Mouse (Mus musculus) kidney, embryonic 14.5 days (tissue): Measurements from ENCODE around the gene Atxn1. TPM values are rescaled to one million over a fixed set of nuclear protein-coding genes. Genes with fewer than 3 reads are reported as not detected.

ENCODE experiments used
- ATAC-seq: fragments of 200-750 bp; cut with Nextera tagmentation; 2 replicates; pipeline ENCODE4 v1.8.0; 2017; ENCODE audit warnings: moderate number of reproducible peaks, mild to moderate bottlenecking, moderate TSS enrichment, moderate library complexity; ENCODE audit not compliant: low FRiP score, low TSS enrichment
- H3K27ac ChIP-seq: fragments of 300-500 bp; sonication (generic); 2 replicates; pipeline ENCODE4 v1.5.1; 2014; ENCODE audit warnings: low read depth, mild to moderate bottlenecking, low read length, moderate library complexity, mixed read lengths
- H3K27me3 ChIP-seq: fragments of 300-500 bp; sonication (generic); 2 replicates; pipeline ENCODE4 v1.6.1; 2014; ENCODE audit warnings: mild to moderate bottlenecking, low read length; ENCODE audit not compliant: control insufficient read depth, insufficient read depth
- H3K36me3 ChIP-seq: fragments of 300-500 bp; sonication (generic); 2 replicates; pipeline ENCODE4 v1.6.1; 2014; ENCODE audit warnings: low read length, mixed read lengths; ENCODE audit not compliant: control insufficient read depth, insufficient read depth
- H3K4me1 ChIP-seq: fragments of 300-500 bp; sonication (generic); 2 replicates; pipeline ENCODE4 v1.6.1; 2014; ENCODE audit warnings: low read length, mixed read lengths; ENCODE audit not compliant: control insufficient read depth, insufficient read depth
- H3K4me2 ChIP-seq: fragments of 300-500 bp; sonication (generic); replicated peaks from 2 replicates; pipeline ENCODE4 v1.6.1; 2014; ENCODE audit warnings: low read depth, mild to moderate bottlenecking, low read length
- H3K4me3 ChIP-seq: fragments of 300-500 bp; sonication (generic); 2 replicates; pipeline ENCODE4 v1.5.1; 2014; ENCODE audit warnings: mild to moderate bottlenecking, low read length
- H3K9ac ChIP-seq: fragments of 300-500 bp; sonication (generic); 2 replicates; pipeline ENCODE4 v1.6.1; 2014; ENCODE audit warnings: low read depth, mild to moderate bottlenecking, low read length, moderate library complexity
- H3K9me3 ChIP-seq: fragments of 300-500 bp; sonication (generic); 2 replicates; pipeline ENCODE4 v1.6.1; 2016; ENCODE audit warnings: low read length; ENCODE audit not compliant: control insufficient read depth
- WGBS: fragments of 180-500 bp; shearing (Covaris S2); extraction: QIAGEN DNeasy Blood & Tissue Kit; methylation state at CpG from one replicate; pipeline ENCODE4 v1.1.7; 2014; 5-methylcytosine and 5-hydroxymethylcytosine counted together
- polyA plus RNA-seq: library from polyadenylated mRNA; unstranded; fragments of >200 nt; fragmentation: Nextera tagmentation; extraction: Ambion mirVana; gene quantifications from 2 replicates; pipeline ENCODE4 v1.2.1, GENCODE M21; 2014

The Atxn1 gene
- polyA plus RNA-seq, 1 experiment from 2014 or later, result 4.0 TPM

DNA sequence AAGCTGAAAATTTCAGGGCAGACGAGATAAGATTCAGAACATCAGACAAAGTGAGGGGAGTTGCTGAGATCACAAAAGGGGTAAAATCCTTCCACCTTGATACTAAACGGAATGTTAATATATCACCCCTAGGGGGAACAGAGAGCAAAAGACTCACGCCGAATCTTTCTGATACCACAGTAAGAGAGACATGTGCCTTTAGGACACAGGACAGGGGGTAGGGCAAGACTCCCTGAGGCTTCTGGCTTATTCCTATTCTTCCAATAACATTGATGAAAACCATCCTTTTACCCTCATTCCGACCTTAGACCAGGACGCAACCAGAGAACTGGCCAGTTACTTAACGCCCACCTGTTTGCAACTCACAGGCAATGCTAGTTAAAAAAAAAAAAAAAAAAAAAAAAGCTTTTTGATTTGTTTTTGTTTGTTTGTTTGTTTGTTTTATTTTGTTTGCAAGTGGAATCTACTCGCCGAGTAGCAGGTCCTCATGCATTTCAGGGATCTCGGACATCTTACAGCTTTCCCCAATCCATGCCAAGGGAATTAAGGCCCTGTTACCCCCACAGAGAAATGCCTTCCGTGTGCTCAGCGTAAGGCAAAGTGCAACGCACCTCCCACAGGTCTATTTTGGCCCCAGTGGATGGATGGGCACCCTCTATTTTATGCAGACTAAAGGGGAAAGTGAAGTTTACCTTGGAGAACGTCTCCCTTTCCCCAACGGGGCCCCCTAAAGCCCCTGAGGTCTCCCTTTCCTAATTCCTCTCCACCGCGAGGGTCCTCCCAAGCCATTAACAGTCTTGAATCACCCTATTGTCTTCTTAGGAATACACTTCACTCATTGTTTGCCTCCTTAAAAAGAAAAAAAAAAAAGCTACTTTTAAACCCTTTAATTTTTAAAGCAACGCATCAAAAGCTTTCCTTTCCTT is 157.9 kb downstream of the Atxn1 start:
- WGBS, result 63% methylated on average over 18 of the region's 18 CpGs
- no peak for ATAC-seq
- H3K4me1 ChIP-seq, result peaks cover 14% of the 10 kb centered on the region

DNA sequence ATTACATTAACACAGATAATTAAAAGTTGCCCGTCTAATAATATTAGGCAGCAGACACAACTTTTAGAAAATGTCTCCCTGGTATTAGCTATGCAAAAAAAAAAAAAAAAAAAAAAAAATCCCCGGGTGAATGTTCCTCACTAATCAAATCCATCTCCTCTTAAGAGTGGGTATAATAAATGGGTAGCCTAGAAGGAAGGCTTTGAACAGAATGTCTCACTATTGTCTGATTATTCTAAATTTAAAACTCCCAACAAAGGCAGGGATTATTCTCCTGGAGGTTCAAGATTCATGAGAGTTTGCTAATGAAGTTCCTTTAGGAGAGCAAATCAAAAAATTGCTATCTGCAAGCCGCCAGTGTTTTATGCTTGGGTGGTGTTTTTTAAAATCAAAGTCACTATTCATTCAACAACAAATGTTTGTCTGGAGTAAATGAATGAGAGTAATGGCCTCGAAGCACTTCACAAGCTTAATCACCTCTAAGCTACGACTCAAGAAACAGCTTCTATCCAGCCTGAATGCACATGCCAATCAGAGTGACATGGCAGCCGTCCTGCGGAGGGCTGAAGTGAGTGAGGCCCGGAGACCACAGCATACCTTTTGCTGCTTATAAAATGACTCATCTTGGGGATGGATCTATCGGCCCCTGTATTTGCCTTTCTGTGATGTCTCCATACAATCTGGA is 158.8 kb downstream of the Atxn1 start:
- Histone ChIP-seq H3K4me2 (no peak overlapping the region), H3K9me3 (no peaks in the 10 kb centered on the region), H3K27ac (no peak overlapping the region), H3K4me3 (no peak overlapping the region), H3K9ac (no peak overlapping the region), H3K4me1 (peaks cover 14% of the 10 kb centered on the region), H3K36me3 (no peaks in the 10 kb centered on the region), H3K27me3 (no peaks in the 10 kb centered on the region)
- 62% methylated on average over 9 of the region's 9 CpGs for WGBS
- no peak for ATAC-seq

More for the DNA sequence above, 157.9 kb downstream of the Atxn1 start:
- H3K27ac ChIP-seq, result no peak overlapping the region
- H3K27me3 ChIP-seq, result no peaks in the 10 kb centered on the region
- no peak overlapping the region for H3K4me2 ChIP-seq
- H3K9me3 ChIP-seq, result no peaks in the 10 kb centered on the region
- H3K4me3 ChIP-seq, result no peak overlapping the region
- H3K9ac ChIP-seq, result no peak overlapping the region
- no peaks in the 10 kb centered on the region for H3K36me3 ChIP-seq

- Histone ChIP-seq H3K27me3 (no peaks in the 10 kb centered on the region), H3K4me3 (no peak overlapping the region), H3K27ac (no peak overlapping the region), H3K9me3 (no peaks in the 10 kb centered on the region), H3K36me3 (no peaks in the 10 kb centered on the region), H3K4me1 (no peaks in the 10 kb centered on the region), H3K9ac (no peak overlapping the region), H3K4me2 (no peak overlapping the region)
- WGBS, result 94% methylated on average over 15 of the region's 15 CpGs
- no peak for ATAC-seq
These were observed 162.0 kb downstream of the Atxn1 start for GRCm38 (mm10) chr13:45802620-45803410.

- peaks cover 5% of the 10 kb centered on the region; the same call in 1 of the 2 replicates for H3K36me3 ChIP-seq
- ATAC-seq, result no peak
- no peak overlapping the region for H3K4me2 ChIP-seq
- no peak overlapping the region for H3K27ac ChIP-seq
- no peaks in the 10 kb centered on the region for H3K27me3 ChIP-seq
- H3K4me1 ChIP-seq, result no peaks in the 10 kb centered on the region
- no peak overlapping the region for H3K4me3 ChIP-seq
- whole genome bisulfite sequencing, result 80% methylated on average over 4 of the region's 4 CpGs
- H3K9me3 ChIP-seq, result no peaks in the 10 kb centered on the region
- H3K9ac ChIP-seq, result no peak overlapping the region
These were observed 166.6 kb downstream of the Atxn1 start for GRCm38 (mm10) chr13:45798248-45798647.

DNA sequence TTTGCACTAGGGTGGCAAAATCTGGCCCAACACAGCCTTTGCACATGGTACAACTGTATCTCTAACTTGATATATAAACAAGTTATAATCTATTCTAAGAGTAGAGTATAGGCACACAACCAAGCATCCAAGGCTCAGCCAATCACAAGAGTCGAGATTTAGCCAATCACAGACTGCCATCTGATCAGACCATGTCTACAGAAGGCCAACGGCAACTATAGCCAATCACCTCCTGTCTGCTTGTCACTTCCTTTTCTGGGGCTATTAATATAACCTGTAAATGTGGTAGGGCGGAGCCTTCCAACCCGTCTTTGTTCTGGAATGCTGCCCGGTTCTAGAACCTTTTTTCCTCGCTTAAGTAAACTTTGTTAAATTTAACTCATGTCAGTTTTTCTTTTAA is 167.1 kb downstream of the Atxn1 start:
- Histone ChIP-seq H3K4me2 (no peak overlapping the region), H3K36me3 (peaks cover 5% of the 10 kb centered on the region; the same call in 1 of the 2 replicates), H3K9ac (no peak overlapping the region), H3K9me3 (no peaks in the 10 kb centered on the region), H3K27ac (no peak overlapping the region), H3K27me3 (no peaks in the 10 kb centered on the region), H3K4me3 (no peak overlapping the region), H3K4me1 (no peaks in the 10 kb centered on the region)
- 82% methylated on average over 6 of the region's 6 CpGs for WGBS
- no peak for ATAC-seq

DNA sequence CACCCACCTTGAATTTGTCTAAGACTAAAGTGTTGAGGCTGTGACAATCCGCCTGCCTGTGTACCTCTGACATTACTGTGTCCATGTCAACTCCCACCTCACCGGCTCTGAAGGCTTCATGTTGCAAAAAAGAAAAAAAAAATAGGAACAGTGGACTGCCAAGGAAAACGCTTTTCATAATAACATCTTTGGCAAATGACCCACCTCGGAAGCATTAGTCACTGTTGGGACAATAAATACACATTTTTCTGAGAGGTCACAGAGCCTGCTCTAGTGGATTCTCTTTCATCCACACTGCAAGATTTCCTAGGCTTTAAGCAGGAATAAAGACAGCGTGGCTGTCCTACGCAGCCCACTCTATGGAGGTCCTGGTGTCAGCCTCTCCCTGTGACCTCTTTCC is 168.5 kb downstream of the Atxn1 start:
- WGBS, result 49% methylated on average over 6 of the region's 6 CpGs
- Histone ChIP-seq H3K9ac (no peak overlapping the region), H3K27me3 (no peaks in the 10 kb centered on the region), H3K9me3 (no peaks in the 10 kb centered on the region), H3K36me3 (peaks cover 5% of the 10 kb centered on the region; the same call in 1 of the 2 replicates), H3K27ac (no peak overlapping the region), H3K4me1 (no peaks in the 10 kb centered on the region), H3K4me2 (no peak overlapping the region), H3K4me3 (no peak overlapping the region)
- no peak for ATAC-seq

GRCm38 (mm10) chr13:45793796-45794195 is 171.0 kb downstream of the Atxn1 start:
- H3K36me3 ChIP-seq, result peaks cover 5% of the 10 kb centered on the region; the same call in 1 of the 2 replicates
- H3K27ac ChIP-seq, result no peak overlapping the region
- no peaks in the 10 kb centered on the region for H3K27me3 ChIP-seq
- no peak for ATAC-seq
- H3K4me3 ChIP-seq, result no peak overlapping the region
- no peaks in the 10 kb centered on the region for H3K9me3 ChIP-seq
- H3K4me1 ChIP-seq, result no peaks in the 10 kb centered on the region
- H3K4me2 ChIP-seq, result no peak overlapping the region
- H3K9ac ChIP-seq, result no peak overlapping the region
- 74% methylated on average over 3 of the region's 3 CpGs for WGBS

- ATAC-seq, result no peak
- WGBS, result 87% methylated on average over 7 of the region's 7 CpGs
- H3K4me2 ChIP-seq, result no peak overlapping the region
- no peaks in the 10 kb centered on the region for H3K36me3 ChIP-seq
- H3K27ac ChIP-seq, result no peak overlapping the region
- no peaks in the 10 kb centered on the region; the same call in 1 of the 2 replicates for H3K9me3 ChIP-seq
- no peaks in the 10 kb centered on the region for H3K4me1 ChIP-seq
- no peak overlapping the region for H3K4me3 ChIP-seq
- H3K27me3 ChIP-seq, result no peaks in the 10 kb centered on the region
- H3K9ac ChIP-seq, result no peak overlapping the region
These were observed 178.4 kb downstream of the Atxn1 start for GRCm38 (mm10) chr13:45786409-45786808.
